Comparison of ENCODE assay signal across 11 mouse cellular contexts in genomic region chr12:69674576-69675537, GRCm38 (mm10). TPM values are rescaled to one million over a fixed set of nuclear protein-coding genes. Genes with fewer than 3 reads are reported as not detected.
DNase-seq lines count a peak whose midpoint lies in the region; ATAC-seq and TF ChIP-seq lines count a peak whose summit lies in the region.
"Had no signal": no experiment of that assay in that cellular context is flagged by ENCODE, and none has a peak within 500 bp of the region (broad histone marks: within the 10 kb centered on the region; RNA-seq: fewer than 3 reads in every experiment).

No protein-coding gene starts in this region.

- H3K27ac ChIP-seq in heart, postnatal 0 days (ENCODE audit: low read depth), result peak overlapping the region; percentile 57; the same call in 1 of the 2 replicates
- no peak overlapping the region for H3K27ac ChIP-seq in lung, embryonic 14.5 days (ENCODE audit: low read depth)
- no peak overlapping the region for H3K27ac ChIP-seq in liver, embryonic 13.5 days
- H3K27ac ChIP-seq in stomach, postnatal 0 days (replicated peaks), result no peak overlapping the region
- H3K27ac ChIP-seq: lung, embryonic 15.5 days had no signal

- TF ChIP-seq CTCF in heart, postnatal 0 days (IDR thresholded peaks at IDR 0.05; ENCODE audit: low read depth), result no peak
- TF ChIP-seq CTCF in lung, embryonic 14.5 days (IDR thresholded peaks at IDR 0.05; ENCODE audit: low read depth), result no peak
- no peak for TF ChIP-seq CTCF in stomach, postnatal 0 days (IDR thresholded peaks at IDR 0.05; ENCODE audit: low read depth)

- intact Hi-C loops in heart, postnatal 14 days (cut with DNase I), result no loop called here

- no peak overlapping the region for H3K4me2 ChIP-seq in heart, postnatal 0 days (ENCODE audit: low read depth, low read length)
- no peak overlapping the region for H3K4me2 ChIP-seq in lung, embryonic 14.5 days
- H3K4me2 ChIP-seq in liver, embryonic 13.5 days, result no peak overlapping the region
- no peak overlapping the region for H3K4me2 ChIP-seq in stomach, postnatal 0 days (replicated peaks; ENCODE audit: low read depth)
- H3K4me2 ChIP-seq: lung, embryonic 15.5 days had no signal

- no peak overlapping the region for H3K9ac ChIP-seq in heart, postnatal 0 days (replicated peaks; ENCODE audit: low read depth, low read length)
- H3K9ac ChIP-seq in lung, embryonic 14.5 days, result no peak overlapping the region
- H3K9ac ChIP-seq in liver, embryonic 13.5 days, result 0 out of 2 replicates have a peak overlapping the region, but pooled peaks have one; percentile 37
- H3K9ac ChIP-seq in stomach, postnatal 0 days (ENCODE audit: low read length), result no peak overlapping the region
- H3K9ac ChIP-seq: lung, embryonic 15.5 days had no signal

- H3K36me3 ChIP-seq in heart, postnatal 0 days (replicated peaks; ENCODE audit: control insufficient read depth, insufficient read depth, low read length), result no peaks in the 10 kb centered on the region; the same call in 1 of the 2 replicates
- no peaks in the 10 kb centered on the region for H3K36me3 ChIP-seq in lung, embryonic 14.5 days (ENCODE audit: insufficient read depth)
- no peaks in the 10 kb centered on the region for H3K36me3 ChIP-seq in liver, embryonic 13.5 days
- H3K36me3 ChIP-seq in stomach, postnatal 0 days (ENCODE audit: control insufficient read depth, insufficient read depth, low read length), result no peaks in the 10 kb centered on the region
- H3K36me3 ChIP-seq: lung, embryonic 15.5 days had no signal

- H3K4me3 ChIP-seq in heart, postnatal 0 days (ENCODE audit: low read depth, low read length), result no peak overlapping the region
- H3K4me3 ChIP-seq in lung, embryonic 14.5 days (ENCODE audit: low read depth, low read length), result no peak overlapping the region
- H3K4me3 ChIP-seq in liver, embryonic 13.5 days (replicated peaks), result no peak overlapping the region
- H3K4me3 ChIP-seq in stomach, postnatal 0 days (ENCODE audit: low read depth, low read length), result no peak overlapping the region
- H3K4me3 ChIP-seq: erythroblast, embryonic 14.5 days; lung, embryonic 15.5 days had no signal

- no peak for TF ChIP-seq EP300 in heart, postnatal 0 days (IDR thresholded peaks at IDR 0.05; ENCODE audit: low read depth)
- TF ChIP-seq EP300 in stomach, postnatal 0 days (optimal IDR thresholded peaks at IDR 0.05), result no peak

- ATAC-seq in heart, postnatal 0 days (ENCODE audit: insufficient read depth, low read depth), result no peak
- peak; percentile 21; the same call in 1 of the 2 replicates for ATAC-seq in lung, embryonic 14.5 days (ENCODE audit: insufficient read depth)
- ATAC-seq in liver, embryonic 13.5 days (ENCODE audit: low read depth), result peak; percentile 66
- ATAC-seq in stomach, postnatal 0 days (ENCODE audit: low FRiP score, low TSS enrichment), result peak; percentile 87
- ATAC-seq: forebrain, embryonic 16.5 days had no signal

- peaks cover 14% of the 10 kb centered on the region for H3K4me1 ChIP-seq in heart, postnatal 0 days (ENCODE audit: control insufficient read depth, insufficient read depth)
- H3K4me1 ChIP-seq in lung, embryonic 14.5 days (ENCODE audit: insufficient read depth), result peaks cover 9% of the 10 kb centered on the region; the same call in 1 of the 2 replicates
- peaks cover 30% of the 10 kb centered on the region for H3K4me1 ChIP-seq in liver, embryonic 13.5 days (replicated peaks)
- H3K4me1 ChIP-seq in stomach, postnatal 0 days (replicated peaks; ENCODE audit: control insufficient read depth, insufficient read depth), result no peaks in the 10 kb centered on the region

- DNase-seq in heart, postnatal 0 days (ENCODE audit: low spot score), result no peak
- no peak for DNase-seq in heart, postnatal 14 days
- DNase-seq in lung, embryonic 14.5 days, result no peak
- no peak for DNase-seq in lung, postnatal 25 days (ENCODE audit: low spot score)
- DNase-seq in liver, embryonic 13.5 days, result no peak
- DNase-seq in stomach, postnatal 0 days (ENCODE audit: low spot score), result peak; percentile 39
- no peak for DNase-seq in right cerebral cortex, adult 2 months (ENCODE audit: low spot score in 2 of 2)
- DNase-seq: cerebellum, adult 9-11 months had no signal

- H3K27me3 ChIP-seq in heart, postnatal 0 days (ENCODE audit: control insufficient read depth, insufficient read depth, low read length), result no peaks in the 10 kb centered on the region
- no peaks in the 10 kb centered on the region for H3K27me3 ChIP-seq in lung, embryonic 14.5 days (ENCODE audit: insufficient read depth, low read length)
- H3K27me3 ChIP-seq in liver, embryonic 13.5 days, result no peaks in the 10 kb centered on the region
- H3K27me3 ChIP-seq in stomach, postnatal 0 days (ENCODE audit: control insufficient read depth, insufficient read depth, low read length), result no peaks in the 10 kb centered on the region
- H3K27me3 ChIP-seq: lung, embryonic 15.5 days had no signal

- 72% methylated on average over 10 of the region's 10 CpGs for whole genome bisulfite sequencing in heart, postnatal 0 days
- 75% methylated on average over 10 of the region's 10 CpGs for WGBS in lung, embryonic 14.5 days
- 73% methylated on average over 10 of the region's 10 CpGs for WGBS in liver, embryonic 13.5 days (ENCODE audit: insufficient replicate concordance)
- 62% methylated on average over 10 of the region's 10 CpGs for WGBS in stomach, postnatal 0 days

- H3K9me3 ChIP-seq in heart, postnatal 0 days (replicated peaks; ENCODE audit: control insufficient read depth, low read length), result no peaks in the 10 kb centered on the region
- H3K9me3 ChIP-seq in lung, embryonic 14.5 days (ENCODE audit: low read depth, low read length), result no peaks in the 10 kb centered on the region
- no peaks in the 10 kb centered on the region for H3K9me3 ChIP-seq in liver, embryonic 13.5 days (replicated peaks)
- no peaks in the 10 kb centered on the region for H3K9me3 ChIP-seq in stomach, postnatal 0 days (ENCODE audit: control insufficient read depth, low read length)
- H3K9me3 ChIP-seq: lung, embryonic 15.5 days had no signal

RNA-seq across cellular contexts. Expression of gene Sos2, which starts 6.8 kb away (rescaled TPM):
- 10.8 and 12.9 TPM in 2 replicates for total RNA-seq in heart, postnatal 0 days (2014; rRNA removed; ENCODE audit: low replicate concordance)
- polyA plus RNA-seq in heart, postnatal 0 days (2015; fragmentation: Nextera tagmentation; extraction: Ambion mirVana), result 5.2 and 5.7 TPM in 2 replicates
- 10 to 100 TPM; 30.4 to 35.3 TPM for total RNA-seq in heart, postnatal 14 days (2021)
- polyA plus RNA-seq in lung, embryonic 14.5 days (2014; fragmentation: Nextera tagmentation; extraction: Ambion mirVana), result 11.4 and 13.0 TPM in 2 replicates
- polyA plus RNA-seq in liver, embryonic 13.5 days (2015; fragmentation: Nextera tagmentation; extraction: Ambion mirVana), result 3.1 and 3.4 TPM in 2 replicates
- polyA plus RNA-seq in stomach, postnatal 0 days (2015; fragmentation: Nextera tagmentation; extraction: Ambion mirVana), result 5.4 and 6.0 TPM in 2 replicates

RNA-seq across cellular contexts. Expression of gene L2hgdh, which starts 49.8 kb away (rescaled TPM):
- 22.0 and 24.7 TPM in 2 replicates for total RNA-seq in heart, postnatal 0 days (2014; rRNA removed; ENCODE audit: low replicate concordance)
- 13.9 and 14.7 TPM in 2 replicates for polyA plus RNA-seq in heart, postnatal 0 days (2015; fragmentation: Nextera tagmentation; extraction: Ambion mirVana)
- 10 to 100 TPM; 30.0 to 30.2 TPM for total RNA-seq in heart, postnatal 14 days (2021)
- 13.1 and 14.5 TPM in 2 replicates for polyA plus RNA-seq in lung, embryonic 14.5 days (2014; fragmentation: Nextera tagmentation; extraction: Ambion mirVana)
- 15.5 and 18.6 TPM in 2 replicates for polyA plus RNA-seq in liver, embryonic 13.5 days (2015; fragmentation: Nextera tagmentation; extraction: Ambion mirVana)
- polyA plus RNA-seq in stomach, postnatal 0 days (2015; fragmentation: Nextera tagmentation; extraction: Ambion mirVana), result 11.5 and 12.3 TPM in 2 replicates

RNA-seq across cellular contexts. Expression of gene Atp5s, which starts 49.9 kb away (rescaled TPM):
- total RNA-seq in heart, postnatal 0 days (2014; rRNA removed; ENCODE audit: low replicate concordance), result 8.9 and 20.6 TPM in 2 replicates
- 40.9 and 41.4 TPM in 2 replicates for polyA plus RNA-seq in heart, postnatal 0 days (2015; fragmentation: Nextera tagmentation; extraction: Ambion mirVana)
- total RNA-seq in heart, postnatal 14 days (2021), result 10 to 100 TPM; 19.4 to 21.3 TPM
- 29.4 and 33.3 TPM in 2 replicates for polyA plus RNA-seq in lung, embryonic 14.5 days (2014; fragmentation: Nextera tagmentation; extraction: Ambion mirVana)
- 21.1 and 21.2 TPM in 2 replicates for polyA plus RNA-seq in liver, embryonic 13.5 days (2015; fragmentation: Nextera tagmentation; extraction: Ambion mirVana)
- 20.5 and 20.6 TPM in 2 replicates for polyA plus RNA-seq in stomach, postnatal 0 days (2015; fragmentation: Nextera tagmentation; extraction: Ambion mirVana)
